Mouse (Mus musculus) forebrain, postnatal 0 days (tissue): ENCODE results near the gene Fam222a. TPM values are rescaled to one million over a fixed set of nuclear protein-coding genes. Genes with fewer than 3 reads are reported as not detected.
A peak's percentile ranks its signal among the peaks of the same experiment; 100 is the strongest.

Source experiments
- ATAC-seq: fragments of 200-750 bp; cut with Nextera tagmentation; 2 replicates; pipeline ENCODE4 v1.8.0; 2017; ENCODE audit warnings: mild to moderate bottlenecking, moderate library complexity
- DNase-seq: peaks from one replicate; pipeline ENCODE4 v3.0.0-alpha.2; 2015
- H3K27ac ChIP-seq: fragments of 300-500 bp; sonication (generic); 2 replicates; pipeline ENCODE4 v1.5.1; 2014; ENCODE audit warnings: low read depth, mild to moderate bottlenecking, antibody characterized with exemption, low read length, moderate library complexity, mixed read lengths
- H3K27me3 ChIP-seq: fragments of 300-500 bp; sonication (generic); 2 replicates; pipeline ENCODE4 v1.6.1; 2014; ENCODE audit warnings: mild to moderate bottlenecking, low read length, mixed read lengths; ENCODE audit not compliant: insufficient read depth
- H3K36me3 ChIP-seq: fragments of 300-500 bp; sonication (generic); 2 replicates; pipeline ENCODE4 v1.6.1; 2014; ENCODE audit warnings: mild to moderate bottlenecking, moderate library complexity; ENCODE audit not compliant: insufficient read depth
- H3K4me1 ChIP-seq: fragments of 300-500 bp; sonication (generic); 2 replicates; pipeline ENCODE4 v1.6.1; 2014; ENCODE audit warnings: antibody characterized with exemption; ENCODE audit not compliant: insufficient read depth
- H3K4me2 ChIP-seq: fragments of 300-500 bp; sonication (generic); 2 replicates; pipeline ENCODE4 v1.6.1; 2014; ENCODE audit warnings: low read depth, mild to moderate bottlenecking, moderate library complexity
- H3K4me3 ChIP-seq: fragments of 300-500 bp; sonication (generic); 2 replicates; pipeline ENCODE4 v1.5.1; 2014; ENCODE audit warnings: low read depth, low read length, mixed read lengths
- H3K9ac ChIP-seq: fragments of 300-500 bp; sonication (generic); 2 replicates; pipeline ENCODE4 v1.6.1; 2014; ENCODE audit warnings: mild to moderate bottlenecking
- H3K9me3 ChIP-seq: fragments of 300-500 bp; sonication (generic); 2 replicates; pipeline ENCODE4 v1.6.1; 2016; ENCODE audit warnings: low read length
- CTCF ChIP-seq: sonication (generic); IDR thresholded peaks from 2 replicates; pipeline ENCODE4 v1.5.1; 2016; ENCODE audit warnings: antibody characterized with exemption, control low read depth, low read depth
- WGBS: fragments of 180-500 bp; shearing (Covaris S2); extraction: QIAGEN DNeasy Blood & Tissue Kit; methylation state at CpG from one replicate; pipeline ENCODE4 v1.1.7; 2014; 5-methylcytosine and 5-hydroxymethylcytosine counted together
- polyA plus RNA-seq: library from polyadenylated mRNA; unstranded; fragments of >200 nt; fragmentation: Nextera tagmentation; extraction: Ambion mirVana; gene quantifications from 2 replicates; pipeline ENCODE4 v1.2.1, GENCODE M21; 2015
- total RNA-seq: library from RNA; depleted of rRNA; stranded (reverse); fragments of >200 nt; gene quantifications from 2 replicates; pipeline ENCODE4 v1.2.3, GENCODE M21; 2014

Gene Fam222a
- total and polyA plus RNA-seq, 2 experiments from 2014 or later, result 3.4 to 8.2 TPM

GRCm38 (mm10) chr5:114567075-114567517 is 720 bp upstream of the Fam222a start:
- H3K9ac ChIP-seq, result peak overlapping the region; percentile 65
- peak; percentile 99 for DNase-seq
- peak overlapping the region; percentile 76 for H3K4me3 ChIP-seq
- TF ChIP-seq CTCF, result peak; percentile 40
- H3K27me3 ChIP-seq, result peaks cover 6% of the 10 kb centered on the region; the same call in 1 of the 2 replicates
- H3K4me2 ChIP-seq, result peak overlapping the region; percentile 83
- ATAC-seq, result peak; percentile 94
- H3K9me3 ChIP-seq, result no peaks in the 10 kb centered on the region
- H3K4me1 ChIP-seq, result peaks cover 20% of the 10 kb centered on the region
- 0% methylated on average over 52 of the region's 52 CpGs for WGBS
- no peaks in the 10 kb centered on the region for H3K36me3 ChIP-seq
- peak overlapping the region; percentile 81 for H3K27ac ChIP-seq

GRCm38 (mm10) chr5:114568818-114569217 is 1.0 kb downstream of the Fam222a start:
- 20% methylated on average over 5 of the region's 5 CpGs for WGBS

GRCm38 (mm10) chr5:114569918-114570670 is 2.3 kb downstream of the Fam222a start:
- H3K27ac ChIP-seq, result no peak overlapping the region
- H3K36me3 ChIP-seq, result no peaks in the 10 kb centered on the region
- 6% methylated on average over 13 of the region's 16 CpGs for WGBS
- no peak overlapping the region for H3K9ac ChIP-seq
- peak overlapping the region; percentile 83 for H3K4me2 ChIP-seq
- peak overlapping the region; percentile 76 for H3K4me3 ChIP-seq
- ATAC-seq (peak; percentile 42), DNase-seq (peak; percentile 89)
- no peaks in the 10 kb centered on the region for H3K9me3 ChIP-seq
- TF ChIP-seq CTCF, result no peak
- peaks cover 42% of the 10 kb centered on the region for H3K4me1 ChIP-seq
- peaks cover 5% of the 10 kb centered on the region for H3K27me3 ChIP-seq

More at GRCm38 (mm10) chr5:114568818-114569217, 1.0 kb downstream of the Fam222a start:
- Histone ChIP-seq H3K36me3 (no peaks in the 10 kb centered on the region), H3K9ac (peak overlapping the region; percentile 37; the same call in 1 of the 2 replicates), H3K9me3 (no peaks in the 10 kb centered on the region), H3K4me3 (peak overlapping the region; percentile 76), H3K27ac (no peak overlapping the region), H3K4me2 (peak overlapping the region; percentile 83), H3K4me1 (peaks cover 32% of the 10 kb centered on the region), H3K27me3 (peaks cover 6% of the 10 kb centered on the region)
- ATAC-seq (no peak), DNase-seq (no peak)
- no peak for TF ChIP-seq CTCF

GRCm38 (mm10) chr5:114570791-114571450 is 3.1 kb downstream of the Fam222a start:
- no peak for DNase-seq

GRCm38 (mm10) chr5:114571451-114572030 is 3.7 kb downstream of the Fam222a start:
- Histone ChIP-seq H3K4me1 (peaks cover 57% of the 10 kb centered on the region), H3K27me3 (no peaks in the 10 kb centered on the region; the same call in none of the 2 replicates), H3K4me3 (peak overlapping the region; percentile 48), H3K9me3 (no peaks in the 10 kb centered on the region), H3K36me3 (no peaks in the 10 kb centered on the region), H3K9ac (peak overlapping the region; percentile 51), H3K4me2 (peak overlapping the region; percentile 83), H3K27ac (peak overlapping the region; percentile 62; the same call in 1 of the 2 replicates)
- ATAC-seq, result no peak
- peak; percentile 60 for DNase-seq
- TF ChIP-seq CTCF, result no peak
- WGBS, result 2% methylated on average over 39 of the region's 39 CpGs

More at GRCm38 (mm10) chr5:114570791-114571450, 3.1 kb downstream of the Fam222a start:
- no peaks in the 10 kb centered on the region for H3K9me3 ChIP-seq
- WGBS, result 3% methylated on average over 13 of the region's 14 CpGs
- no peaks in the 10 kb centered on the region; the same call in none of the 2 replicates for H3K27me3 ChIP-seq
- H3K27ac ChIP-seq, result peak overlapping the region; percentile 62; the same call in 1 of the 2 replicates
- H3K4me2 ChIP-seq, result peak overlapping the region; percentile 83
- peaks cover 50% of the 10 kb centered on the region for H3K4me1 ChIP-seq
- no peaks in the 10 kb centered on the region for H3K36me3 ChIP-seq
- ATAC-seq, result no peak
- TF ChIP-seq CTCF, result no peak
- H3K4me3 ChIP-seq, result peak overlapping the region; percentile 48
- H3K9ac ChIP-seq, result peak overlapping the region; percentile 51

- Histone ChIP-seq H3K4me1 (peaks cover 59% of the 10 kb centered on the region), H3K27ac (no peak overlapping the region), H3K9ac (no peak overlapping the region), H3K27me3 (no peaks in the 10 kb centered on the region; the same call in none of the 2 replicates), H3K36me3 (no peaks in the 10 kb centered on the region), H3K4me3 (no peak overlapping the region), H3K4me2 (no peak overlapping the region), H3K9me3 (no peaks in the 10 kb centered on the region)
- TF ChIP-seq CTCF, result no peak
- 18% methylated on average over 2 of the region's 2 CpGs for WGBS
- no peak for ATAC-seq
- no peak for DNase-seq
Measured at GRCm38 (mm10) chr5:114572997-114573396, 5.2 kb downstream of the Fam222a start.
